Mouse (Mus musculus) CH12.LX (cell line): Measurements from ENCODE around the gene Mob3b. TPM values are rescaled to one million over a fixed set of nuclear protein-coding genes. Genes with fewer than 3 reads are reported as not detected.

Experiments
- DNase-seq: peaks from one replicate; pipeline ENCODE4 v3.0.0-alpha.2; 2013; ENCODE audit errors: extremely low read depth
- H3K27ac ChIP-seq: 2 replicates; pipeline ENCODE4 v1.5.1; 2012; ENCODE audit warnings: low read depth, mild to moderate bottlenecking, control low read depth, moderate library complexity; ENCODE audit not compliant: insufficient read depth
- H3K27me3 ChIP-seq: replicated peaks from 2 replicates; pipeline ENCODE3; 2012; ENCODE audit warnings: inconsistent platforms
- H3K36me3 ChIP-seq, 2 experiments: replicated peaks in 1 of 2; 2 replicates each; pipeline versions ENCODE3 to v1.6.1; 2012; ENCODE audit warnings: inconsistent platforms in 1 of 2, low read length in 1 of 2, mild to moderate bottlenecking in 1 of 2, mixed read lengths in 1 of 2, moderate library complexity in 1 of 2; ENCODE audit not compliant: control insufficient read depth in 1 of 2, insufficient read depth in 1 of 2
- H3K4me1 ChIP-seq, 2 experiments: 2 replicates each; pipeline ENCODE4 v1.6.1; 2012; ENCODE audit warnings: inconsistent platforms in 1 of 2, moderate library complexity in 1 of 2; ENCODE audit not compliant: insufficient read depth in 2 of 2, control insufficient read depth in 1 of 2
- H3K4me2 ChIP-seq: 2 replicates; pipeline ENCODE4 v1.6.1; 2012; ENCODE audit warnings: low read depth, mild to moderate bottlenecking, control low read depth; ENCODE audit not compliant: poor library complexity, insufficient read depth, severe bottlenecking
- H3K4me3 ChIP-seq, 3 experiments: fragments of 150-350 bp in 1 of 3; sonication (generic) in 1 of 3; replicated peaks in 1 of 3; 2 replicates each; pipeline versions ENCODE3 to v1.5.1; 2011 to 2012; ENCODE audit warnings: low read depth in 2 of 3, low read length in 2 of 3, mild to moderate bottlenecking in 2 of 3, moderate library complexity in 2 of 3, control low read depth in 1 of 3, improper control_type of control experiment in 1 of 3, inconsistent platforms in 1 of 3, mixed read lengths in 1 of 3; ENCODE audit not compliant: poor library complexity in 1 of 3
- H3K79me2 ChIP-seq: replicated peaks from 2 replicates; pipeline ENCODE4 v1.6.1; 2012; ENCODE audit warnings: mild to moderate bottlenecking, moderate library complexity; ENCODE audit not compliant: control insufficient read depth, poor library complexity, insufficient read depth, severe bottlenecking; ENCODE audit errors: extremely low read depth
- H3K9ac ChIP-seq: 2 replicates; pipeline ENCODE4 v1.6.1; 2012; ENCODE audit warnings: low read depth, mild to moderate bottlenecking, control low read depth, moderate library complexity; ENCODE audit not compliant: insufficient read depth
- H3K9me3 ChIP-seq: replicated peaks from 2 replicates; pipeline ENCODE3; 2012; ENCODE audit warnings: low read length, inconsistent platforms, mixed read lengths
- BHLHE40 ChIP-seq: IDR thresholded peaks from 2 replicates; pipeline ENCODE4 v1.6.1; 2011; ENCODE audit warnings: mild to moderate bottlenecking, low read depth, low read length, improper control_type of control experiment
- CHD1 ChIP-seq: IDR thresholded peaks from 2 replicates; pipeline ENCODE4 v1.6.1; 2012; ENCODE audit warnings: low read depth, low read length, improper control_type of control experiment, inconsistent platforms
- CHD2 ChIP-seq: IDR thresholded peaks from 2 replicates; pipeline ENCODE4 v1.6.1; 2011; ENCODE audit warnings: low read length, improper control_type of control experiment
- CTCF ChIP-seq, 2 experiments: IDR thresholded peaks in 1 of 2; conservative IDR thresholded peaks in 1 of 2; 2 replicates each; pipeline ENCODE4 v1.5.1; 2011 to 2012; ENCODE audit warnings: low read depth in 2 of 2, low read length in 2 of 2, improper control_type of control experiment in 1 of 2, inconsistent platforms in 1 of 2, mild to moderate bottlenecking in 1 of 2, moderate library complexity in 1 of 2
- E2F4 ChIP-seq: IDR thresholded peaks from 2 replicates; pipeline ENCODE4 v1.6.1; 2011; ENCODE audit warnings: low read depth, low read length, improper control_type of control experiment; ENCODE audit not compliant: insufficient replicate concordance
- ELF1 ChIP-seq: IDR thresholded peaks from 2 replicates; pipeline ENCODE4 v1.6.1; 2014; ENCODE audit warnings: low read depth, mild to moderate bottlenecking, inconsistent platforms, low read length, improper control_type of control experiment
- ETS1 ChIP-seq: conservative IDR thresholded peaks from 2 replicates; pipeline ENCODE4 v1.6.1; 2012; ENCODE audit warnings: low read depth, mild to moderate bottlenecking, inconsistent platforms, low read length, improper control_type of control experiment, moderate library complexity
- GABPA ChIP-seq: IDR thresholded peaks from 2 replicates; pipeline ENCODE4 v1.6.1; 2012; ENCODE audit warnings: low read depth, low read length, improper control_type of control experiment, inconsistent platforms; ENCODE audit not compliant: insufficient replicate concordance
- HCFC1 ChIP-seq: IDR thresholded peaks from 2 replicates; pipeline ENCODE4 v1.6.1; 2012; ENCODE audit warnings: low read depth, mild to moderate bottlenecking, inconsistent platforms, low read length, improper control_type of control experiment
- IRF4 ChIP-seq: IDR thresholded peaks from 2 replicates; pipeline ENCODE4 v1.6.1; 2014; ENCODE audit warnings: low read depth, mild to moderate bottlenecking, inconsistent platforms, low read length, improper control_type of control experiment
- JUN ChIP-seq: IDR thresholded peaks from 2 replicates; pipeline ENCODE4 v1.6.1; 2011; ENCODE audit warnings: low read depth, mild to moderate bottlenecking, low read length, improper control_type of control experiment, moderate library complexity; ENCODE audit not compliant: insufficient read depth
- JUND ChIP-seq: conservative IDR thresholded peaks from 2 replicates; pipeline ENCODE4 v1.6.1; 2011; ENCODE audit warnings: low read depth, low read length, improper control_type of control experiment
- KAT2A ChIP-seq: IDR thresholded peaks from 2 replicates; pipeline ENCODE4 v1.6.1; 2012; ENCODE audit warnings: low read length, improper control_type of control experiment, inconsistent platforms; ENCODE audit not compliant: insufficient replicate concordance
- MAFK ChIP-seq: IDR thresholded peaks from 2 replicates; pipeline ENCODE4 v1.6.1; 2011; ENCODE audit warnings: low read length, improper control_type of control experiment; ENCODE audit not compliant: insufficient replicate concordance
- MAX ChIP-seq: IDR thresholded peaks from 2 replicates; pipeline ENCODE4 v1.6.1; 2011; ENCODE audit warnings: low read length, improper control_type of control experiment
- MAZ ChIP-seq: IDR thresholded peaks from 2 replicates; pipeline ENCODE4 v1.6.1; 2012; ENCODE audit warnings: low read depth, mild to moderate bottlenecking, inconsistent platforms, low read length, improper control_type of control experiment, moderate library complexity
- MEF2A ChIP-seq: IDR thresholded peaks from 2 replicates; pipeline ENCODE4 v1.6.1; 2014; ENCODE audit warnings: low read depth, mild to moderate bottlenecking, inconsistent platforms, low read length, improper control_type of control experiment, borderline replicate concordance
- MXI1 ChIP-seq: IDR thresholded peaks from 2 replicates; pipeline ENCODE4 v1.6.1; 2011; ENCODE audit warnings: mild to moderate bottlenecking, low read depth, low read length, improper control_type of control experiment
- MYC ChIP-seq: IDR thresholded peaks from 2 replicates; pipeline ENCODE4 v1.6.1; 2011; ENCODE audit warnings: low read depth, mild to moderate bottlenecking, improper control_type of control experiment, low read length
- NELFE ChIP-seq: IDR thresholded peaks from 2 replicates; pipeline ENCODE4 v1.6.1; 2011; ENCODE audit warnings: low read depth, low read length, improper control_type of control experiment
- NRF1 ChIP-seq: IDR thresholded peaks from 2 replicates; pipeline ENCODE4 v1.6.1; 2014; ENCODE audit warnings: low read depth, mild to moderate bottlenecking, inconsistent platforms, low read length, improper control_type of control experiment, moderate library complexity
- PAX5 ChIP-seq: IDR thresholded peaks from 2 replicates; pipeline ENCODE4 v1.6.1; 2012; ENCODE audit warnings: low read length, inconsistent platforms, mixed read lengths
- POLR2A ChIP-seq: IDR thresholded peaks from 2 replicates; pipeline ENCODE4 v1.6.1; 2011; ENCODE audit warnings: low read depth, mild to moderate bottlenecking, improper control_type of control experiment, low read length
- POLR2AphosphoS2 ChIP-seq: IDR thresholded peaks from 2 replicates; pipeline ENCODE4 v1.6.1; 2011; ENCODE audit warnings: low read depth, low read length, improper control_type of control experiment
- RAD21 ChIP-seq: IDR thresholded peaks from 2 replicates; pipeline ENCODE4 v1.6.1; 2011; ENCODE audit warnings: low read depth, mild to moderate bottlenecking, low read length, improper control_type of control experiment, moderate library complexity
- RCOR1 ChIP-seq: conservative IDR thresholded peaks from 2 replicates; pipeline ENCODE4 v1.6.1; 2012; ENCODE audit warnings: low read depth, mild to moderate bottlenecking, inconsistent platforms, low read length, improper control_type of control experiment
- SIN3A ChIP-seq: IDR thresholded peaks from 2 replicates; pipeline ENCODE4 v1.6.1; 2012; ENCODE audit warnings: low read length, improper control_type of control experiment, inconsistent platforms
- SMC3 ChIP-seq: IDR thresholded peaks from 2 replicates; pipeline ENCODE4 v1.6.1; 2011; ENCODE audit warnings: low read depth, low read length, improper control_type of control experiment
- TBP ChIP-seq: conservative IDR thresholded peaks from 2 replicates; pipeline ENCODE4 v1.6.1; 2011; ENCODE audit warnings: low read depth, low read length, improper control_type of control experiment
- TCF12 ChIP-seq: IDR thresholded peaks from 2 replicates; pipeline ENCODE4 v1.6.1; 2014; ENCODE audit warnings: low read depth, mild to moderate bottlenecking, inconsistent platforms, low read length, improper control_type of control experiment
- UBTF ChIP-seq: IDR thresholded peaks from 2 replicates; pipeline ENCODE4 v1.6.1; 2012; ENCODE audit warnings: low read depth, mild to moderate bottlenecking, inconsistent platforms, low read length, improper control_type of control experiment, moderate library complexity
- USF1 ChIP-seq: IDR thresholded peaks from 2 replicates; pipeline ENCODE4 v1.6.1; 2014; ENCODE audit warnings: low read depth, mild to moderate bottlenecking, inconsistent platforms, low read length, improper control_type of control experiment
- USF2 ChIP-seq: conservative IDR thresholded peaks from 2 replicates; pipeline ENCODE4 v1.6.1; 2011; ENCODE audit warnings: low read depth, low read length, improper control_type of control experiment
- ZC3H11A ChIP-seq: IDR thresholded peaks from 2 replicates; pipeline ENCODE4 v1.6.1; 2012; ENCODE audit warnings: low read depth, mild to moderate bottlenecking, inconsistent platforms, low read length, improper control_type of control experiment
- ZKSCAN1 ChIP-seq: IDR thresholded peaks from 2 replicates; pipeline ENCODE4 v1.6.1; 2012; ENCODE audit warnings: low read depth, inconsistent platforms, low read length, improper control_type of control experiment, borderline replicate concordance
- ZMIZ1 ChIP-seq: IDR thresholded peaks from 2 replicates; pipeline ENCODE4 v1.6.1; 2012; ENCODE audit warnings: low read depth, mild to moderate bottlenecking, inconsistent platforms, low read length, improper control_type of control experiment
- ZNF384 ChIP-seq: IDR thresholded peaks from 2 replicates; pipeline ENCODE4 v1.6.1; 2012; ENCODE audit warnings: low read depth, low read length, improper control_type of control experiment, inconsistent platforms
- dilution Hi-C: fragments of 300-500 bp; cut with MboI; formaldehyde crosslinking; loops from 2 replicates; pipeline ENCODE4 v1.14.3; 2020; ENCODE audit warnings: low sequenced_read_pairs; ENCODE audit not compliant: extremely low pct_unique_long_range_greater_than_20kb, extremely low pct_ligation_motif_present
- in situ Hi-C: fragments of 300-500 bp; cut with MboI; formaldehyde crosslinking; loops from 3 replicates; pipeline ENCODE4 v1.14.3; 2019; ENCODE audit warnings: low sequenced_read_pairs, low pct_ligation_motif_present, low pct_unique_long_range_greater_than_20kb, mixed read lengths
- polyA plus RNA-seq: library from polyadenylated mRNA; unstranded; fragments of >175 nt; gene quantifications from 2 replicates; pipeline ENCODE4 v1.2.1, GENCODE M21; 2012; ENCODE audit warnings: low read depth; ENCODE audit not compliant: insufficient read length
- total RNA-seq, 2 experiments: library from RNA; depleted of rRNA; stranded (reverse); fragments of 300-350 nt in 1 of 2; fragments of >200 nt in 1 of 2; gene quantifications; 2 replicates each; pipeline ENCODE4 v1.2.3; 2012 to 2014

The Mob3b gene
- total RNA-seq (2012; rRNA removed) (9.4 and 11.7 TPM in 2 replicates), total RNA-seq (2014; rRNA removed) (3.2 and 3.5 TPM in 2 replicates), polyA plus RNA-seq (11.0 and 12.3 TPM in 2 replicates)

GRCm38 (mm10) chr4:35156751-35157611 is at the start of gene Mob3b:
Gene Mob3b (minus strand): TSS chr4:35157484.
- DNase-seq: peak; percentile 84
- no peaks in the 10 kb centered on the region for H3K27me3 ChIP-seq
- H3K4me2 ChIP-seq: peak within 1 kb of the TSS; percentile 83
- H3K4me3 ChIP-seq: peak within 1 kb of the TSS; percentile 77 to 87 (median 82)
- peaks cover 8% of the 10 kb centered on the region for H3K79me2 ChIP-seq
- H3K36me3 ChIP-seq: peaks cover 0 to 5% of the 10 kb centered on the region in 2 experiments
- peak within 1 kb of the TSS; percentile 81; the same call in 1 of the 2 replicates for H3K27ac ChIP-seq
- peak within 1 kb of the TSS; percentile 67 for H3K9ac ChIP-seq
- in situ Hi-C loops: loop anchor here (5.0 to 10.0 kb wide), 2 partner anchors 172 to 200 kb away; no protein-coding TSS in a partner anchor
- H3K9me3 ChIP-seq: no peaks in the 10 kb centered on the region
- H3K4me1 ChIP-seq: peaks cover 5 to 35% of the 10 kb centered on the region in 2 experiments; a peak in 3 of 4 replicates
- dilution Hi-C loops: no loop called here
- TF ChIP-seq ZC3H11A (peak; percentile 73), USF2 (no peak), UBTF (peak; percentile 68; the same call in 1 of the 2 replicates), E2F4 (no peak), PAX5 (no peak), POLR2A (peak; percentile 65), RCOR1 (no peak), POLR2AphosphoS2 (no peak), RAD21 (peak; percentile 74), GABPA (no peak), NRF1 (peak; percentile 51), MYC (peak; percentile 74; the same call in 1 of the 2 replicates), TCF12 (peak; percentile 63; the same call in 1 of the 2 replicates), MAX (peak; percentile 63; the same call in 1 of the 2 replicates), MAZ (peak; percentile 91; the same call in 1 of the 2 replicates), USF1 (no peak), KAT2A (no peak), ZMIZ1 (peak; percentile 52; the same call in 1 of the 2 replicates), HCFC1 (peak; percentile 45; the same call in 1 of the 2 replicates), ZNF384 (0 out of 2 replicates have a peak, but pooled peaks have one; percentile 18), SIN3A (0 out of 2 replicates have a peak, but pooled peaks have one; percentile 53), CTCF (conservative IDR thresholded peaks at IDR 0.05 in 1 of 2, IDR thresholded peaks at IDR 0.05 in 1 of 2; ENCODE audit: low read depth in 2 of 2, low read length in 2 of 2) (peak; percentile 53 to 95; a peak in 3 of 4 replicates), ELF1 (peak; percentile 32), MAFK (no peak), NELFE (peak; percentile 82), IRF4 (peak; percentile 37; the same call in 1 of the 2 replicates), JUND (no peak), MEF2A (0 out of 2 replicates have a peak, but pooled peaks have one; percentile 59), SMC3 (peak; percentile 94), ETS1 (no peak), CHD1 (no peak), JUN (no peak), MXI1 (peak; percentile 75), CHD2 (no peak), ZKSCAN1 (no peak), TBP (no peak), BHLHE40 (peak; percentile 81)
